Mouse (Mus musculus) ES-E14 (cell line): Measurements from ENCODE around the gene Dkkl1. TPM values are rescaled to one million over a fixed set of nuclear protein-coding genes. Genes with fewer than 3 reads are reported as not detected.

Experiments
- DNase-seq: peaks from one replicate; pipeline ENCODE4 v3.0.0-alpha.2; 2013; ENCODE audit warnings: low read depth, low spot score
- H3K27ac ChIP-seq: 2 replicates; pipeline ENCODE4 v1.5.1; 2012; ENCODE audit warnings: low read depth, mild to moderate bottlenecking, low read length, moderate library complexity, mixed read lengths; ENCODE audit not compliant: poor library complexity, insufficient read depth, severe bottlenecking
- H3K36me3 ChIP-seq: 2 replicates; pipeline ENCODE4 v1.6.1; 2012; ENCODE audit warnings: mild to moderate bottlenecking, low read length, moderate library complexity, mixed read lengths; ENCODE audit not compliant: control insufficient read depth, poor library complexity, insufficient read depth, severe bottlenecking
- H3K4me1 ChIP-seq, 2 experiments: fragments of 150-350 bp in 1 of 2; sonication (generic) in 1 of 2; 2 replicates each; pipeline ENCODE4 v1.6.1; 2012; ENCODE audit warnings: low read length in 2 of 2, mild to moderate bottlenecking in 1 of 2, mixed read lengths in 1 of 2; ENCODE audit not compliant: control insufficient read depth in 2 of 2, insufficient read depth in 2 of 2, poor library complexity in 1 of 2
- H3K4me3 ChIP-seq, 2 experiments: fragments of 150-350 bp in 1 of 2; sonication (generic) in 1 of 2; 2 replicates each; pipeline ENCODE4 v1.5.1; 2012; ENCODE audit warnings: low read length in 2 of 2, low read depth in 1 of 2, mild to moderate bottlenecking in 1 of 2, mixed read lengths in 1 of 2; ENCODE audit not compliant: insufficient read depth in 1 of 2, poor library complexity in 1 of 2, severe bottlenecking in 1 of 2
- H3K9ac ChIP-seq: 2 replicates; pipeline ENCODE4 v1.6.1; 2012; ENCODE audit warnings: low read depth, mild to moderate bottlenecking, low read length, mixed read lengths; ENCODE audit not compliant: poor library complexity, insufficient read depth, severe bottlenecking
- H3K9me3 ChIP-seq: fragments of 150-350 bp; sonication (generic); 2 replicates; pipeline ENCODE4 v1.6.1; 2012; ENCODE audit warnings: low read depth, mild to moderate bottlenecking, low read length; ENCODE audit not compliant: control insufficient read depth, insufficient read depth
- CHD2 ChIP-seq: IDR thresholded peaks from 2 replicates; pipeline ENCODE4 v1.6.1; 2014; ENCODE audit warnings: mild to moderate bottlenecking, low read depth, low read length, inconsistent platforms
- HCFC1 ChIP-seq: IDR thresholded peaks from 2 replicates; pipeline ENCODE4 v1.6.1; 2012; ENCODE audit warnings: low read length, inconsistent platforms, borderline replicate concordance; ENCODE audit not compliant: insufficient read depth
- MAFK ChIP-seq: IDR thresholded peaks from 2 replicates; pipeline ENCODE4 v1.6.1; 2014; ENCODE audit warnings: mild to moderate bottlenecking, low read depth, low read length, inconsistent platforms; ENCODE audit not compliant: insufficient read depth
- ZC3H11A ChIP-seq: IDR thresholded peaks from 2 replicates; pipeline ENCODE4 v1.6.1; 2012; ENCODE audit warnings: low read depth, mild to moderate bottlenecking, inconsistent platforms, low read length, borderline replicate concordance
- ZNF384 ChIP-seq: IDR thresholded peaks from 2 replicates; pipeline ENCODE4 v1.6.1; 2012; ENCODE audit warnings: low read depth, low read length, inconsistent platforms
- in situ Hi-C, 2 experiments: fragments of 600-800 bp; cut with MboI; formaldehyde crosslinking; loops; one replicate each; pipeline ENCODE4 v1.15.1; 2025; ENCODE audit warnings: low sequenced_read_pairs in 2 of 2, inconsistent platforms in 1 of 2; ENCODE audit not compliant: unreplicated experiment in 2 of 2
- total RNA-seq: library from RNA; depleted of rRNA; stranded (reverse); fragments of 300-350 nt; gene quantifications from 2 replicates; pipeline ENCODE4 v1.2.3, GENCODE M21; 2012

Dkkl1 gene
- total RNA-seq, 1 experiment: 6.9 TPM

DNA sequence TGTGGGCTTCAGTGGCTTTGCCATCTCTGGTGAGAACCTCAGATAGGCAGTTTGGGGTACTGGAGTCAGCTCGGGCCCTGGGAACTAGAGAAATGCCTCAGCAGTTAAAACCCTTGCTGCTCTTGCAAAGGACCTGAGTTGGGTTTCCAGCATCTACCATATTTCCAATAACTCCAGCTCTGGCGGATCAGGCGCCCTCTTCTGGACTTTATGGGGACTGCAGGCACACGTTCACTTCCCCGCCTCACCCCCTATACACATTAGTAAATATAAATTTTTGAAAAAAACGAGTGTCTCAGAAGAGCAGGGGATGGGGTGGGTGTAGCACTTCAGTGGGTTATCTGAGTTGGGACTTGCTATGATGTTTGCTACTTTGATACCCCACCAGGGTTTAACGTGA, 39.0 kb downstream of the Dkkl1 start:
- Histone ChIP-seq H3K4me3 (0 out of 4 replicates have a peak overlapping the region, but pooled peaks of 1 of the 2 experiments have one; percentile 20), H3K27ac (no peak overlapping the region), H3K9ac (no peak overlapping the region), H3K9me3 (no peaks in the 10 kb centered on the region), H3K4me1 (peaks cover 2 to 30% of the 10 kb centered on the region in 2 experiments; a peak in 3 of 4 replicates), H3K36me3 (no peaks in the 10 kb centered on the region)
- TF ChIP-seq ZC3H11A: no peak
- no peak for TF ChIP-seq HCFC1
- TF ChIP-seq MAFK: no peak
- no peak for TF ChIP-seq CHD2
- no peak for TF ChIP-seq ZNF384
- in situ Hi-C loops: no loop called here
- DNase-seq: no peak

DNA sequence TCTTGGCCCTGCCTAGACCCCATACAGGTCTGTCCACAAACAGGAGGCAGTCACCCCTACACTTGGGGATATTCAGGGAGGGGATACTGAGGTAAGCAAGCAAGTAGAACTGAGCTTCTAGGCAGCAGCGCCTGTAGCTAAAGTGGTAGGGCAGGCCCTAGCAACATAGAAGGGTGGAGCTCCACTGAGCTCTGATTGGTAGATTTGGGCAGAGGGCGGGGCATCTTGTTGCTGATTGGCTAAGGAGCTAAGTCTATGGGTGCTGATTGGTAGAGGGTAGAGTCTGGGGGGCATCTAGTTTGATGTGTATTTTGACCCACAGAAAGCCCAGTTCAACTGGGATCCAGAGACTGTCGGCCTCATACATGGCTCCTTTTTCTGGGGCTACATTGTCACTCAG, 42.5 kb downstream of the Dkkl1 start:
- H3K4me3 ChIP-seq: no peak overlapping the region
- H3K9ac ChIP-seq: no peak overlapping the region
- in situ Hi-C loops: no loop called here
- H3K27ac ChIP-seq: no peak overlapping the region
- H3K4me1 ChIP-seq: peaks cover 2 to 31% of the 10 kb centered on the region in 2 experiments
- H3K9me3 ChIP-seq: no peaks in the 10 kb centered on the region
- no peak for DNase-seq
- H3K36me3 ChIP-seq: no peaks in the 10 kb centered on the region
- TF ChIP-seq ZNF384 (no peak), MAFK (no peak), HCFC1 (no peak), CHD2 (no peak; the same call in 1 of the 2 replicates), ZC3H11A (no peak)

DNA sequence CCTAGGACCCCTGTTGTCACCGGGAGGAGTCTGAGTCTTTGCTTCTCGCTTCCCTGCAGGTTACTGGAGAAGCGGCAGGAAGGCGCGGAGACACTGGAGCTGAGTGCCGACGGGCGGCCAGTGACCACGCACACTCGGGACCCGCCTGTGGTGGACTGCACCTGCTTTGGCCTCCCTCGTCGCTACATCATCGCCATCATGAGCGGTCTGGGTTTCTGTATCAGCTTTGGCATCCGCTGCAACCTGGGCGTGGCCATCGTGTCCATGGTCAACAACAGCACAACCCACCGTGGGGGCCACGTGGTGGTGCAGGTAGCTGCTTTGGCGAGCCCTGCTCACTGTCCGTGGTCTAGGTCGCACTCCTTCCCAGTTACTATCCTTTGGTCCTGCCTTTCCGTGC, 43.3 kb downstream of the Dkkl1 start:
- in situ Hi-C loops: no loop called here
- TF ChIP-seq ZNF384: no peak
- no peak for TF ChIP-seq CHD2
- no peak for TF ChIP-seq HCFC1
- TF ChIP-seq ZC3H11A: no peak
- TF ChIP-seq MAFK: no peak
- Histone ChIP-seq H3K36me3 (no peaks in the 10 kb centered on the region), H3K9me3 (no peaks in the 10 kb centered on the region), H3K9ac (no peak overlapping the region), H3K4me1 (peaks cover 2 to 33% of the 10 kb centered on the region in 2 experiments), H3K27ac (no peak overlapping the region), H3K4me3 (peak overlapping the region; percentile 6 to 26; a peak in 2 of 4 replicates)
- DNase-seq: no peak

DNA sequence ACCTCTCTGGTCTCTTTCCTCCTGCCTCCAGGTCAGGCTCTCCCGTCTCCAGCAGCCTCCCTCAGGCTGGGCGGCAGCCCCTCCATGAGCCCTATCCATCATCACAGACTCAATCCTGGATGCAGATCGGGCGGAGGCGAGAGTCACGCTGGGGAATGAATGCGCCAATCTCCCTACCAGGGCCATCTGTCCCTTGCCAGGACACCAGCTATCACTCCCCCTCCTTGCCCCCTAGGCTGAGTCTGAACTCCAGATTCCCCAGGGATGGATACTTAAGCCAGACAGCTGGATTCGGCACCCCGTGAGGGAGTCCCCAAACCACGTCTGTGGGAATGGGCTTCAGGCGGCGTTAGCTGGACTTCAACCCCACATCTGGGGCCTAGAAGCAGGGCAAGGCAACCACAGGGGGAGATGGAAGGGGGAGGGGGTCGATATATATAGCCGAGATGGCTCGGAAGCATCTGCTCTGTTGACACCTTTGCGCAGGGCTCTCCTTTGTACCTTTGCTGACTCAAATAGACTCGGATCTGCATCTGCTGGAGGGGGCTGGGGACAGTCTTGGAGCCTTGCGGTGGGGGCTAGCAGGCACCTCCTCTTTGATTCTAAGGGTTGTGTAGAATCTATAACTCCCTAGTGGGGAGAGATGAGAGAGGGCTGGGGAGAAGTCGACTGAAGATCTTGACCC, 44.0 kb downstream of the Dkkl1 start:
- DNase-seq: no peak
- in situ Hi-C loops: no loop called here
- TF ChIP-seq HCFC1: no peak
- TF ChIP-seq ZNF384: no peak
- TF ChIP-seq CHD2: no peak
- no peak for TF ChIP-seq ZC3H11A
- TF ChIP-seq MAFK: no peak
- Histone ChIP-seq H3K27ac (no peak overlapping the region), H3K9me3 (no peaks in the 10 kb centered on the region), H3K4me1 (peaks cover 4 to 33% of the 10 kb centered on the region in 2 experiments), H3K9ac (0 out of 2 replicates have a peak overlapping the region, but pooled peaks have one; percentile 5), H3K4me3 (peak overlapping the region in 1 of 2 experiments; percentile 26; a peak in 2 of 4 replicates), H3K36me3 (no peaks in the 10 kb centered on the region)
